Mouse (Mus musculus) urinary bladder, adult 18-20 months (tissue): Measurements from ENCODE around the gene Dst.

ENCODE experiments used
- DNase-seq, 2 experiments: peaks; one replicate each; pipeline ENCODE4 v3.0.0; 2022; ENCODE audit warnings: low spot score in 2 of 2, mixed read lengths in 2 of 2

The Dst gene

DNA sequence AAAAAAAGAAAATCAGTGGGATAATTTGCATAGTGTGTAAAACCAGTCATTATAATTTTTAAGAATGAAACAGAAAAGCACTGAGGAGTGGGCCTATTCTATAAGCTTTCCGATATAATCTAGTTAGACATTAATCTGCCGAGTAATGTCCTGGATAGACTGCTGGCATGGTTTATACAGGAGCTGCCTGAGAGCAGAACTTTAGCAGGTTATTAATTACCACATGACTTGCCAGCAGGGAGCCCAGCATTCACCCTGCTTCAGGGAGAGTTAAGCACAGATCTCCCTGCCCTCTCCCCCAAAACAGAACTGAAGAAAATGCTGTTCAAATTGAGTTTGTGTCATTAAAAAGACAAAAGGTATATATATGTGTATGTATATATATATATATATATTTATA, 323.0 kb downstream of the Dst start:
- no peak for DNase-seq

DNA sequence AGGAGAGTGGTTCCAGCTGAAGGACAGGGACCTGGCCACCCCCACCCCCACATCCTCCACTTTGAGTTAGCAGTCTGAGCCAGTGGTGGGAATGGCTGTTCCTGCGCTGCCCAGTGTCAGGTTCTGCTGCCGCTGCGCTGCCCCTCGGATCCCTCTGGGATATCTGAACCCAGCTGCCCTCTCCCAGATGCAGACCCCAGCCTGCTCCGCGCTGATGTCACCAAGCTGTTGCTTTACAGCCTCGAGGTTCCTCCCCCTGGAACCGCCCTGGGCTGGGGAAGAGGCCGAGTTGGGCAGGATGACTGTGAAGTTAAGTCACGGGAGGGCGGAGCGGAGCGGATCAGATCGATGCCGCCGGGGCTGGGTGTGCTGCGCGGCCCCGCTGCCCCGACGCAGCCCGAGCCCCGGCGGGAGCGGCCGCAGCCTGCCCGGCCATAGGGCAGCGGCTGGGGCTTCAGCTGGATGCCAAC, 328.3 kb downstream of the Dst start:
- peak; percentile 67 to 77 for DNase-seq

DNA sequence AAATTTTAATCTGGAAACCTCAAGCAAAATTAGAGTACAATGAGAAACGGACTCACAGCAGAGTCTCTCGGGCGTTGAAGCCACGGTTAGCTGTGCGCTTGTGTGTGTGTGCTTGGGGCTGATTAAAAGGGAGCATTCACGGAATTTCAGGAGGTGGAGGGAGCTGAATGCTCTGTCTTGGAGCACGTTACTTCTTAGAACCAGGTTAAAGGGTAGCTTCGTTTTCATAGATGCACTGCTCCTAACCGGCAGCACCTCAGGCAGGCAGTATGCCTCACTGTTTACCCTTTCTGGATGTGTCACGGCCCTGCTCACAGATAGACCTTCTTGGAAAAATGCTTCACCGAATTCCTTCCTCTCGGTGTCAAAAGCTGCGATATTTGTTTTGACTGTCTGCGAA, 329.2 kb downstream of the Dst start:
- DNase-seq, result no peak

GRCm38 (mm10) chr1:34237689-34238091, 329.7 kb downstream of the Dst start:
- no peak for DNase-seq

GRCm38 (mm10) chr1:34238231-34238630, 330.2 kb downstream of the Dst start:
- DNase-seq, result no peak

DNA sequence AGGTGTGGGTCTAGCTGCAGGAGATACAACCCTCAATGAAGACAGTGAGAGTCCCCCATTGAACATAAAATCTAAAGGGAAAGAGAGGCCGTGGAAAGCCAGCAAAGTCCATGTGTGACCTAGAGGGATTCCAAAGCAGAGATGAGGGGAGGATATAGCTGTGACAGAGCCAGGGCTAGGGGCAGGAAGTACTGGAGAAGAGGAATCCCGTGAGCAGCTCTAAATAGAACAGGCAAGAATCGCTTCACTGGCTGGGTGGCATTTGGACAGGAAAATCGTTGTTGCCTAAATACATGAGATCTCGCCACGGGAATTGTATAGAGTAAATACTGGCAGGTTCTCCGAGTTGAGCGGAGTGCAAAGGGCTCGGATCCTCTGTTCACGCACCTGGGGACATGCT, 336.7 kb downstream of the Dst start:
- DNase-seq, result no peak

DNA sequence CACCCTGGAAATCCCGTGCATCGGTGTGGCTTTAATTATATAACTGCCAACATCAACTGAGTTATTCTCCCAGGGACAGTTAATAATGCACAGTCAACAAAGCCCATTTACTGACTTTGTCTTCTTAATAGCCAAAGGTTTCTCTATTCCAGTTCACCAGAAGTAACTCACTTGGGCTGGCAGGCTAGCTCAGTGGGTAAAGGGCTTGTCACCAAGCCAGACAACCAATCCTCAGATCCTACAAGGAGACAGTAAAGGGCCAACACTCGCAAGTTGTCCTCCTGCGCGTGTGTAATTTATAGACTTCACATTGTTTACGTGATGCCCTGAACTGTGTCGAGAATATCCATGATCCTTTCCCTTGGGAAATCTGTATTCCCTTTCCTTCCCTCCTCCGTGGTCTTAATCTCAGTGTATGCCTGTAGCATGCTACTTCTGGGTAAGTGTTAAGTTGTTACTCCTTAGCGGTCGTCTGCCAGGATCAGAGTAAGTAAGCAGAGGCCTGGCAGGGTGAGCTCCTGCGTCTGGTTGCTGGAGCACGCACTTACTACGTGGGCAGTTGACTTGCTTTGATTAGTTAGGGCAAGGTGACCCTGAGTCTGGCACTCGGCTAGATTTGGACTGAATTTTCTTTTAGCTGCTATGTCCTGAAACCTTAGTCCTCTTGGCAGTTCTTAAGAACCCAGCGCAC, 338.1 kb downstream of the Dst start:
- no peak for DNase-seq

DNA sequence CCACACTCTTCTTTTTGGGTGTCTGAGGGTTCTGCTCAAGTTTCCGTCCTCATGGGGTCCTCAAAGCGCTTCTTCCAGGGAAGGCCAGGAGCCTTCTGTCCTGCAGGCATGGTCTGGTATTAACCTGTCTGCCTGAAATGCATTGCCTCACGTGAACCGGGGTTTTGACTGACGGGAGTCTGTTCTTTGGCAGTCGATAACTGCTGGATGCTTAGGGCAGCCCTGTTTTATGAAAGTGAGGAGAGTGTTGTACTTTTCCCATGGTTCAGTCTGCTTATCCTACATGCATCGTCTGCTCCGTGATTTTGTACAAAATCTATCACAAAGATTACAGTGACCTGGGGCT, 338.6 kb downstream of the Dst start:
- no peak for DNase-seq

DNA sequence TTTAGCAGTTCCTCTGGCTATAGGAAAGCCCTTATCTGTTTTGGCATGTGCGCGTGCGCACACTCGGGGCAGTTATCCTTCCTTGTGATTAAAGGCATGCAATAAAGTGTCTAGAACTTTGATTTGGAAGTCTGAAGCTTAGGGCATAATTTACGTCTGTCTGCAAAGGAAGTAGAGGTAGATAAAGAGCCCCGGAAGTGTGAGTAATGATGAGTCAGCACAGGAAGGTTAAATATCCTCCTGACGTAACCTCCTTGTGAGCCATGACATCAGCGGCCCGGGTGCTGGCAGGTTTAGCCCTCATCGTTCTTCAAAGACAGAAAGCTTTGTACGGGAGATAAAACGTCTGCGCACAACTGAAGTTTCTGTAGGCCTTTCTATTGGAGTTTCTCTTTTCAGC, 343.1 kb downstream of the Dst start:
- DNase-seq, result no peak

DNA sequence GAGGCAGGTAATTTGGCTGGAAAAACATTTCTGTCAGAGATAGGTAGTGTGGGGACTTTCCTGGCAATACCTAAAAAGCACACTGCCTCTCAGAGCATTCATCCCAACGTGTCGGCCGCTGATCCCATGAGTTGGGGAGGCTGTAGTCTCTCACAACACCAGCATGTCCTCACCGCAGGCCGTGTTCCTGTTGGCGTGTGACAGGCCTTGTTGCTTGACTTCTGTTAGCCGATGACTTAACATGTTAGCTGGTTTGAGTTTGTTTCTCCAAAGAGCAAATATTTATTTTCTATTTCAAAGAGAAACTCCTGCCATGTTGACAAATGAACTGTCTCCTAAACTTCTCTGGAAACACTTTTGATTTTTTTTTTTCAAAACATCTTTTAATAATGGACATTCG, 344.2 kb downstream of the Dst start:
- DNase-seq, result no peak

GRCm38 (mm10) chr1:34253876-34254275, 345.9 kb downstream of the Dst start:
- DNase-seq, result no peak

DNA sequence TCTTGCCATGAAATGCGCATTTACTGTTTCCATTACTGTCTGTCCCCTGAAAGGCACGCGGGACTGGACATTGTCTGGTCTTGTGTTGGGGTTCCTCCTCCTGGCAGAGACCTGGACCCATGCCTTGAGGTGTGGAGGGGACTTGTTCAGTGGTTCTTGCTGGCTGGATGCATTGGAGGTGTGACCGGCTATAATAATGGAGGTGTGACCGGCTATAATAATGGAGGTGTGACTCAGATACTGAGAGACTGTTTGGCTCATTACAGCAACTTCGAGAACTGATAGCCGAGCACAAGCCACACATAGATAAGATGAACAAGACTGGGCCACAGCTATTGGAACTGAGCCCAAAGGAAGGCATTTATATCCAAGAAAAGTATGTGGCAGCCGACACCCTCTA, 351.9 kb downstream of the Dst start:
- DNase-seq, result no peak

GRCm38 (mm10) chr1:34261011-34261410, 353.0 kb downstream of the Dst start:
- peak in 1 of 2 experiments; percentile 41 for DNase-seq

- peak in 1 of 2 experiments; percentile 22 for DNase-seq
Measured at GRCm38 (mm10) chr1:34268520-34268919, 360.5 kb downstream of the Dst start.

GRCm38 (mm10) chr1:34269578-34269977, 361.6 kb downstream of the Dst start:
- no peak for DNase-seq

- DNase-seq, result no peak
Measured at GRCm38 (mm10) chr1:34273922-34274321, 365.9 kb downstream of the Dst start.

DNA sequence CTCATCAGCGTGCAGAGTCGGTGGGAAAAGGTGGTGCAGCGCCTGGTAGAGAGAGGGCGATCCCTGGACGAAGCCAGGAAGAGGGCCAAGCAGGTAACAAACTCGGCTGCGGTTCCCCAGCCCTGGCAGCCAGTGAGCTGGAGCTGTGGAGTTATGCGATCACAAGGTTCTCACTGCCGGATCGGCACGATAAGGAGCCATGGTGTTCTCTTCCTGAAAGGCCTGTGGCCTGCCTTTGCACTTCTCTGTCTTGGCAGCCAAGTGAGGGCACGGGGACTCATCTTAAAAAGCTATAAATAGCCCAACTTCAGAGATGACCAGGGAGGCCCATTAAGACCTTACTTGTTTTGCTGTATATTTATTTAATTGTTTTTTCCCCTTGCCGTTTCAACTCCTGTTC, 367.8 kb downstream of the Dst start:
- DNase-seq, result no peak

GRCm38 (mm10) chr1:34276756-34277155, 368.7 kb downstream of the Dst start:
- DNase-seq, result no peak

DNA sequence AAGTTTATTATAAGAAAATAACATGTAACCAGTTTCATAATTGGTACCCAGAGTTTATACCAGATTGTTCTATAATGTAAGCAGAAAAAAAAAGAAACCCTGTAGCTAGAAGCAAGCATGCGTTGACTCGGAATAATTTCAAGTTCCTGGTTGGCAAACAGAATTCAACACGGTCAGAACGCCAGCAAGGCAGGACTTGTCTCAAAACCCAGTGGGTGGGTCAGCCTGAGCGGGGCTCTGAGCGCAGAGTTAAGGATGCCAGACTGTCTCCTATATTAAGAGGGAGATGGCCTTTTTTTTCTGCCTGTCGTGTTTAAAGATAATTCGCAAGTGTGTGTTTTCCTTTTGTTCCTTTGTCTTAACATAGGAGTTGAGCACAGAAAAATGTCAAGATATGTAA, 369.2 kb downstream of the Dst start:
- no peak for DNase-seq

GRCm38 (mm10) chr1:34283502-34283901, 375.5 kb downstream of the Dst start:
- DNase-seq, result no peak

DNA sequence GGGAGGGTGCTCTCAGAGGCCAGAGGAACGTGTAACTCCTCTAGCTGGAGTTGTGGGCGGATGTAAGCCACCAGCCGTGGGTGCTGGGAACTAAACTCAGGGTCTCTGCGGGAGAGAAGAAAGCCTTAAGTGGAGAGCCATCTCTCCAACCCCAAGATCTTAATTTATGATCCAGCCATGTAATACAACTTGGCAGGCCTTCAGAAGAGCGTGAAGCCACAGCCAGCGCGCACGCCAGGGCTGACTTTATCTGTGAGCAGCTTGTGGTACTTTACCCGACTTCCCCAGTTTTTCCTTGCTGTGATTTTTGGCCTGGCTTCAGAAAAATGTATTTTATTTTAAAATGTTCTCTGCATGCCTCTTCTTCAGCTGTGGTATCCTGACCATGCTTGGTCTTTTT, 377.0 kb downstream of the Dst start:
- no peak for DNase-seq

DNA sequence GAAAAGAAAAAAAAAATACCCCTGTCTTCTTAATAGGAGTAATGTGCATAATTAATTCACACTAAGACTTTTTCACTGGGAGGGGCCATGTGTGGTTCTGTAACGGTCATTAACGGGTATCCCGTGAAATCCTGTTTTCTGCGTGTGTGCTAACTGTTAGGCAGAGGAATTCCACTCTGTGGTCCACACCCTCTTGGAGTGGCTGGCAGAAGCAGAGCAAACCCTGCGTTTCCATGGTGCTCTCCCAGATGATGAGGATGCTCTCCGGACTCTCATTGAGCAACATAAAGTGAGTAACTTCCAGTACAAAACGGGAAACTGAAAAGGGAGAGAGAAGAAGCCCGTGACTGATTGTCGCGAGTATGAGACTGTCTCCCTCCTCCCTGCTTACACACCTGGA, 379.7 kb downstream of the Dst start:
- no peak for DNase-seq

DNA sequence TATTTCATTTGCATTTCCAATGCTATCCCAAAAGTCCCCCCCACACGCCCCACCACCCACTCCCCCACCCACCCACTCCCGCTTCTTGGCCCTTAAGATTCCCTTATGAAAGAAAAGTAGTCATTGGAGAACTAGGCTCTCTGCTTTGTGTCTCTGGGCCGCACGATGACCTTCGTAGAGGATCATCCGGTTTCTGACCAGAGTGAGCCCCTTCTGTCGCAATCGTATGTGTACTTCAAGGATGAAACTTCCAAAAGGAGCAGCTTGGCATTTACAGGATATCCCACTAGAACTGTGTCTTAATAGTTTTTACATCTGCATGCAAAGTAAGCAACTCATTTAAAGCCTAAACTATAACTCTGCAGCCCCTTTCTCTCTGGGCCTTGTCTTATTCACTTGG, 380.2 kb downstream of the Dst start:
- DNase-seq, result no peak
